Mouse (Mus musculus): ENCODE measurements around the gene Akap13. TPM values are rescaled to one million over a fixed set of nuclear protein-coding genes. Genes with fewer than 3 reads are reported as not detected.
"Not testable (repeated sequence)": the region's sequence is repeated elsewhere in the genome, so short reads cannot be mapped to it uniquely, and the experiment has no call there.

Akap13 gene
- polyA plus RNA-seq, 1 experiment, result 5.4 TPM

DNA sequence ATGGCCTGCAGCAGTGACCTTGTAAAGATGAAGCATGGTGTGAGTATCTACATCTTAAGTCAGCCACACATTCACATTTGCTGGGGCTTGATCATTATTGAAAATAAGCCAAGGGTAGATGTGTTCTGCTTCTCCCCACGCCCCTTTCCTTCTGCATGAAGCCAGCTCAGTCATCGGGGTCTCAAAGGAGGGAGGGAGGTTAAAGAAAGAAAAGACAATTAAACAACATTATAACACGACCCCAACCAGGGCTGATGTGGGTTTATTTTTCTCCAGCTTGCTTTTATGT, 327.3 kb downstream of the Akap13 start:
- 87% methylated on average over 3 of the region's 3 CpGs for WGBS

DNA sequence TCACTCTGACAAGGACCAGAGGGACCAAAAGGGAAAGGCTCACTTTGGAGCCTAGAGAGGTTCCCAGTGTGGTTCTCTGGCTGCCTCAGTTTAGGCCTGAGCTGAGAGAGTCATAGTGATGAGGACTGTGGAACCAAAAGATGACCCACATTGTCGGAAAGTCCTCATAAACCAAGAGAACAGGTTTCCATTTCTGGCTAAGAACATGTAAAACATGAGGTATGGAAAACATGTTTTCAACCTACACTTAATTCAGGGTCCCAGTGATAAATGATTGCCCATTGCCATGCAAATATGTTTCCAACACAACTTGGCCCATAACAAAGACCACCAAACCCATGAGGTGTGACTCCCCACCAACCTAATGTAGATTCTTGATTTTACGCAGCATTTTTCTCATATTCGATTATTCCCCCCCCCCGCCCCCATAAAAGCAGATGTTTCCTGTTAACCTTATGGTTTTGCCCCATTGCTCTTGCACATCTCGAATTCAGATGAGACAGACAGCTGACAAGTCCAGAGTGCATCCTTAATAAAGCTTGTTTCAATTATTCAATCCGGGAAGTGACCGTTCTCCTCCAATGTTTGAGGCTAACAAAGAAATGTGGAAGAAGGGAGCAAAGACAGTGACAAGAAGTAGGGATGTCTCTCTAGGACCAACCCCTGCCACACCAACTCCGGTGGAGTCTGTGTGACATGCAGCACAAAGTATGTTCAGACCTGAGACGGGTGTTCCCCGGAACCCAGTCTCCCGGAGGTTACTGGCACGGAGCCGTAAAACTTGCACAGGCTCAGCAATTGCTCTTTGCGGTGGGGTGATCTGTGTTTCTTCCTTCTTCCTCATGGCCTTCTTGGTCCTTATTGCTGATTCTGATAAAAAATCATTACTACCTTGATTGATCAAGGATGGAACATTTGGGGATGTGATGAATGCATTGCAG, 330.3 kb downstream of the Akap13 start:
- no peak for TF ChIP-seq CTCF (IDR thresholded peaks at IDR 0.05; ENCODE audit: borderline replicate concordance, insufficient read depth, low read depth, low read length)
- TF ChIP-seq POLR2A (IDR thresholded peaks at IDR 0.05; ENCODE audit: borderline replicate concordance, insufficient read depth, low read length), result no peak
- WGBS, result 88% methylated on average over 14 of the region's 14 CpGs

More for the DNA sequence above, 327.3 kb downstream of the Akap13 start:
- Histone ChIP-seq H3K27ac (ENCODE audit: insufficient read depth, low read length) (no peak overlapping the region), H3K27me3 (ENCODE audit: control insufficient read depth, insufficient read depth, low read length) (no peaks in the 10 kb centered on the region), H3K4me3 (replicated peaks; ENCODE audit: insufficient read depth, low read depth, low read length) (no peak overlapping the region), H3K4me1 (ENCODE audit: control insufficient read depth, insufficient read depth, low read length) (no peaks in the 10 kb centered on the region)
- no peak for DNase-seq
- TF ChIP-seq POLR2A (IDR thresholded peaks at IDR 0.05; ENCODE audit: borderline replicate concordance, insufficient read depth, low read length) (no peak), CTCF (IDR thresholded peaks at IDR 0.05; ENCODE audit: borderline replicate concordance, insufficient read depth, low read depth, low read length) (no peak)

DNA sequence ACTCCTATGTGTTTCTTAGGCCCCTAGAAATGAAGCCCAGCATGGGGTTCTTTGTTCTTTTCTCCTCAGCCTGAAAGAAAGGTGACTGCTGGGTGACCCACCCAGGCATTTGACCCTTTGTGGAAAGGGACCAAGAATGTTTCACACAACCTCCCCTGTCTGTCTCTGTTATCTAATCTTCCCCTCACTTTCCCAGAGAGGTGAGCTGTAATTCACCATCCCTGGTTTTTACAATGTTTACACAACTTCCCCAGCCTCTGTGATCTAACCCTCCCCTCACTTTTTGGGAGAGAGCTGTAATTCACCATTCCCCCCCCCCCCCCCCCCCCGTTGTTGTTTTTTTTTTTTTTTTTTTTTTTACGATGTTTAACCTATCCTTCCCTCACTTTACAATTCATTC, 331.5 kb downstream of the Akap13 start:
- 83% methylated on average over 1 of the region's 2 CpGs for WGBS
- no peaks in the 10 kb centered on the region; the same call in 1 of the 2 replicates for H3K4me1 ChIP-seq (ENCODE audit: control insufficient read depth, insufficient read depth, low read length)
- H3K27me3 ChIP-seq (ENCODE audit: control insufficient read depth, insufficient read depth, low read length), result no peaks in the 10 kb centered on the region
- TF ChIP-seq CTCF (IDR thresholded peaks at IDR 0.05; ENCODE audit: borderline replicate concordance, insufficient read depth, low read depth, low read length) (no peak), POLR2A (IDR thresholded peaks at IDR 0.05; ENCODE audit: borderline replicate concordance, insufficient read depth, low read length) (no peak)
- DNase-seq, result no peak
- H3K27ac ChIP-seq (ENCODE audit: insufficient read depth, low read length), result no peak overlapping the region
- no peak overlapping the region for H3K4me3 ChIP-seq (replicated peaks; ENCODE audit: insufficient read depth, low read depth, low read length)

More for the DNA sequence above, 330.3 kb downstream of the Akap13 start:
- Histone ChIP-seq H3K27me3 (ENCODE audit: control insufficient read depth, insufficient read depth, low read length) (no peaks in the 10 kb centered on the region), H3K27ac (ENCODE audit: insufficient read depth, low read length) (no peak overlapping the region), H3K4me3 (replicated peaks; ENCODE audit: insufficient read depth, low read depth, low read length) (no peak overlapping the region), H3K4me1 (ENCODE audit: control insufficient read depth, insufficient read depth, low read length) (no peaks in the 10 kb centered on the region; the same call in 1 of the 2 replicates)
- no peak for DNase-seq

DNA sequence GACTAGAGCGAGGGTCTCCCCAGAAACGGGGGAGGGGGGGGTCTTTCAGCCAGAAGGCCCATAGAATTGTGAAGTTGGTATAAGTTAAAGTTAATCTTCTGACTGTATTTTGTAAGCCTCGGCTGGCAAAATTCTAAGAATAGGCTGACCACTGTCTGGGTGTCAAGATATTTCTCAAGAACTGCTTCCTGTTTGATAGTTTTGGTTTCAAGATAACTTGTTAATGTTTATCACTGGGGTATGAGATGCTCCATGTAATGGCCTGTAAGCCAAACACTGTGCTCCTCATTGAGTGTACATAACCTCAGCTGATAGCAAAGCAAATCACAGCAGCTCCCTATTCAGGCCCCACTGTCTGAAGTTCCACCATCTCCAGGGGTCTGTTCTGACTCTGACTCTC, 332.0 kb downstream of the Akap13 start:
- no peak for DNase-seq
- no peak overlapping the region for H3K4me3 ChIP-seq (replicated peaks; ENCODE audit: insufficient read depth, low read depth, low read length)
- no peak overlapping the region for H3K27ac ChIP-seq (ENCODE audit: insufficient read depth, low read length)
- no peak for TF ChIP-seq CTCF (IDR thresholded peaks at IDR 0.05; ENCODE audit: borderline replicate concordance, insufficient read depth, low read depth, low read length)
- TF ChIP-seq POLR2A (IDR thresholded peaks at IDR 0.05; ENCODE audit: borderline replicate concordance, insufficient read depth, low read length), result no peak
- WGBS, result 77% methylated on average over 3 of the region's 3 CpGs
- no peaks in the 10 kb centered on the region; the same call in 1 of the 2 replicates for H3K4me1 ChIP-seq (ENCODE audit: control insufficient read depth, insufficient read depth, low read length)
- no peaks in the 10 kb centered on the region for H3K27me3 ChIP-seq (ENCODE audit: control insufficient read depth, insufficient read depth, low read length)

DNA sequence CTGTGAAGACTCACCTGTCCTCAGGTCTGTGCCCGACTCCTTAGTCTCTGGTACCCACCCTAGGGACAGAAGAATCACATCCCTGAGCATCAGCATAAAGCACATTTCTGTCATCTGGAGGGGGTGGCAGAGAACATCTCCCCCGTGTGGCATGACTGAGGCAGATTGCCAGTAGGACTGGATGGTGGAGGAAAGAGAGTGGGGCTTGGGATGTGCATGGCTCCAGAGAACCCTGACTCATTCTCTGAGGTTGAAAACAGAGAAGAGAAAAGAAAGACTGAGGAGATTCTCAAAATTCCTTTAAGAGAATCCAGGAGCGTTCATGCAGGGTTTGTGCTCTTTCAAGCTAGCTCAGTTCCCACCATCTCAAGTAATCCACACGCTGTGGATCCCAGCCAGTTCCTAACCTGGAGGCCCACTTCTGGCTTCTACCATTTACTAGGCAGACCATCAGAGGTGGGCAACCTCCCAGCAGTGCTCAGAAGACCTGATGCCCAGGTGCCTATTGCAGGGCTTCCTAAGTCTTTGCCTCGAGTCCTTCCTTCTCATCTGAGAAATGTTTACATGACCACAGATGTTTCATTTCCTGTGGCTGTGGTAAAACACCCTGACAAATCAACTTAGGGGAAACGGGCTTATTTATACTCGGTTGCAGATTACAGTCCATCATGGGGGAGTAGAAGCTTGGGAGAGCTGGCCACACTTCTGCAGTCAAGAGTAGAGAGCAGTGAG, 332.9 kb downstream of the Akap13 start:
- WGBS, result 69% methylated on average over 5 of the region's 7 CpGs
- not testable (repeated sequence) for H3K27ac ChIP-seq (ENCODE audit: insufficient read depth, low read length); H3K27me3 ChIP-seq (ENCODE audit: control insufficient read depth, insufficient read depth, low read length); DNase-seq; H3K4me1 ChIP-seq (ENCODE audit: control insufficient read depth, insufficient read depth, low read length); H3K4me3 ChIP-seq (replicated peaks; ENCODE audit: insufficient read depth, low read depth, low read length)

DNA sequence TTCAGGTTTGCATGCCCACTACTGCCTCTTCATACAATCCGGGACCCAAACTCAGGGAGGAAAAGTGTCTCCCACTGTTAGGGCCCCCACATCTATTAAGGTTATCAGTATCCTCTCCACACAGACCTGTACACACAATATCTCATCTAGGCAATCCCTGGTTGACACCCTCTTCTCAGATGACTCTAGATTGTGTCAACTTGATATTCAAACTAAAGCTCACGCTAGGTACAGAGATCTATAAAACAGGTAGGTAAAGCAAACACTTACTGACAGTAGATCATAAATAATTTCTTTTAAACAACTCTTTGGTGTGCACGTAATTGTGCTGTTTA, 333.4 kb downstream of the Akap13 start:
- DNase-seq; H3K4me1 ChIP-seq (ENCODE audit: control insufficient read depth, insufficient read depth, low read length); H3K4me3 ChIP-seq (replicated peaks; ENCODE audit: insufficient read depth, low read depth, low read length); H3K27me3 ChIP-seq (ENCODE audit: control insufficient read depth, insufficient read depth, low read length); H3K27ac ChIP-seq (ENCODE audit: insufficient read depth, low read length): not testable (repeated sequence)
- WGBS, result 94% methylated on average over 3 of the region's 3 CpGs

DNA sequence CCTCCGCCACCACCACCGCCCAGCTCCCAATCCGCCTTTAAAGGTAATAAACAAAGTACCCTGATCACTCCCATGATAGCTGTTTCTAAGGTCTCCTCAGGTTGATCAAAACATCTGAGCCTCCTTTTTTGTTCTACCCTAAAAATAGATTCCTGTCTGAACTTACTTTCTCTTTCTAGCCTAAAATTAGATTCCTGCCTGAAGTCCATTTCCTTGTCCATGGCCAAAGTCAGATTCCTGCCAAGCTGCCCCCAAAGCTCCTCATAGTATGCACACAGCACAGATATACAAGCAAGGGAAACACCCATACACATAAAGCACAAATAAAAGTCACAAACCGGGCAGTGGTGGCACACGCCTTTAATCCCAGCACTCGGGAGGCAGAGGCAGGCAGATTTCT, 334.4 kb downstream of the Akap13 start:
- no peak overlapping the region for H3K4me3 ChIP-seq (replicated peaks; ENCODE audit: insufficient read depth, low read depth, low read length)
- WGBS, result 94% methylated on average over 6 of the region's 6 CpGs
- H3K4me1 ChIP-seq (ENCODE audit: control insufficient read depth, insufficient read depth, low read length), result no peaks in the 10 kb centered on the region; the same call in 1 of the 2 replicates
- H3K27ac ChIP-seq (ENCODE audit: insufficient read depth, low read length), result no peak overlapping the region
- DNase-seq, result no peak
- no peaks in the 10 kb centered on the region for H3K27me3 ChIP-seq (ENCODE audit: control insufficient read depth, insufficient read depth, low read length)
- TF ChIP-seq POLR2A (IDR thresholded peaks at IDR 0.05; ENCODE audit: borderline replicate concordance, insufficient read depth, low read length), result no peak
- no peak for TF ChIP-seq CTCF (IDR thresholded peaks at IDR 0.05; ENCODE audit: borderline replicate concordance, insufficient read depth, low read depth, low read length)

DNA sequence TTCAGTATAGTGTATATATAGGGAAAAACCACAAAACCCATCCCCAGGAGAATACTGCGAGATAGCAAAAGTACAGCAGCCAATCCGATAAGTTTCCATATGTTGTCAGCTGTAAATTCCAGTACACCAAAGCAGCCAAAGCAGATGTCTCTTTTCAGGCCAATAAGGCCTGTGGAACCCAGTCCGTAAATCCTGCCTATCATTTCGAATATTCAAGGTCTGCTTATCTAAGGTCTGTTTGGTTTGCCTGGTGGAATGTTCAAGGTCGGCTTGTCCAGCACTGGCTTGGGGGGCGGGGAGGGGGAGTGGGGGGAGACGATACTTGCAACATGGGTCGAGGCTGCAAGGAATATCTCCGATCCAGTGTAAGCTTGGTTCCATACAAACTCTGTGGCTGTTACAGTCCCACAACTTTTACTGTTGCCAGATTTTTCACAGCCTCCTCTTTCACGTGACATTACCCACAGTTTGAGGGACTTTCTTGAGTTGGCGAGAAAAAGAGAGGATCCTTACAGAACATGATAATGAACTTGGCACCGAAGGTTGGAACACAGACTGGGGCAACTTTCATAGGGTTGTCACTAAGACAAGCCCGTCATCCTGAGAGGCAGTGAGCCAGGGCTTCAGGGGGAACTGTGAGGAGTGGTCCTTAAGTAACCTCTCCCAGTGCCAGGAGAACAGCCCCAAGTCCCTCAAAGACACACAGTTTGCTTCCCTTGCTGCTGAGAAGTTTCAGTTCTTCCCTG, 335.9 kb downstream of the Akap13 start:
- not testable (repeated sequence) for H3K4me3 ChIP-seq (replicated peaks; ENCODE audit: insufficient read depth, low read depth, low read length); H3K4me1 ChIP-seq (ENCODE audit: control insufficient read depth, insufficient read depth, low read length); DNase-seq; H3K27me3 ChIP-seq (ENCODE audit: control insufficient read depth, insufficient read depth, low read length); H3K27ac ChIP-seq (ENCODE audit: insufficient read depth, low read length)
- WGBS, result 42% methylated on average over 13 of the region's 13 CpGs

Measured in cerebellum, adult 2 months (tissue).